Mouse (Mus musculus): ENCODE results near the gene Hmg20b. TPM values are rescaled to one million over a fixed set of nuclear protein-coding genes. Genes with fewer than 3 reads are reported as not detected.

Hmg20b gene
- polyA plus RNA-seq, 1 experiment from 2014 or later: 29.9 TPM

GRCm38 (mm10) chr10:81336558-81336957 is 13.7 kb downstream of the Hmg20b start:
- Histone ChIP-seq H3K4me2 (ENCODE audit: low read depth, low read length) (no peak overlapping the region), H3K27me3 (ENCODE audit: control insufficient read depth, insufficient read depth, low read length) (peaks cover 8% of the 10 kb centered on the region; the same call in 1 of the 2 replicates), H3K4me3 (ENCODE audit: low read depth, low read length) (no peak overlapping the region), H3K9me3 (ENCODE audit: control insufficient read depth, low read length) (no peaks in the 10 kb centered on the region), H3K36me3 (ENCODE audit: control insufficient read depth, insufficient read depth, low read length) (no peaks in the 10 kb centered on the region), H3K4me1 (ENCODE audit: control insufficient read depth, insufficient read depth, low read length) (no peaks in the 10 kb centered on the region), H3K27ac (ENCODE audit: low read depth, low read length) (no peak overlapping the region), H3K9ac (replicated peaks; ENCODE audit: low read depth, low read length) (no peak overlapping the region)
- WGBS: 99% methylated on average over 4 of the region's 4 CpGs
- no peak for ATAC-seq (ENCODE audit: low read depth)

- Histone ChIP-seq H3K27me3 (ENCODE audit: control insufficient read depth, insufficient read depth, low read length) (0 out of 2 replicates have a peak, but pooled peaks cover 4% of the 10 kb centered on the region), H3K27ac (ENCODE audit: low read depth, low read length) (no peak overlapping the region), H3K4me3 (ENCODE audit: low read depth, low read length) (no peak overlapping the region), H3K4me2 (ENCODE audit: low read depth, low read length) (no peak overlapping the region), H3K9ac (replicated peaks; ENCODE audit: low read depth, low read length) (no peak overlapping the region), H3K36me3 (ENCODE audit: control insufficient read depth, insufficient read depth, low read length) (no peaks in the 10 kb centered on the region), H3K4me1 (ENCODE audit: control insufficient read depth, insufficient read depth, low read length) (no peaks in the 10 kb centered on the region), H3K9me3 (ENCODE audit: control insufficient read depth, low read length) (no peaks in the 10 kb centered on the region)
- WGBS: 46% methylated on average over 15 of the region's 19 CpGs
- no peak for ATAC-seq (ENCODE audit: low read depth)
Measured at GRCm38 (mm10) chr10:81335393-81336340, 14.6 kb downstream of the Hmg20b start.

- Histone ChIP-seq H3K4me2 (ENCODE audit: low read depth, low read length) (no peak overlapping the region), H3K4me3 (ENCODE audit: low read depth, low read length) (no peak overlapping the region), H3K9ac (replicated peaks; ENCODE audit: low read depth, low read length) (no peak overlapping the region), H3K27ac (ENCODE audit: low read depth, low read length) (no peak overlapping the region), H3K4me1 (ENCODE audit: control insufficient read depth, insufficient read depth, low read length) (no peaks in the 10 kb centered on the region), H3K27me3 (ENCODE audit: control insufficient read depth, insufficient read depth, low read length) (0 out of 2 replicates have a peak, but pooled peaks cover 4% of the 10 kb centered on the region), H3K9me3 (ENCODE audit: control insufficient read depth, low read length) (no peaks in the 10 kb centered on the region), H3K36me3 (ENCODE audit: control insufficient read depth, insufficient read depth, low read length) (no peaks in the 10 kb centered on the region)
- ATAC-seq (ENCODE audit: low read depth): no peak
- 71% methylated on average over 11 of the region's 11 CpGs for WGBS
Measured at GRCm38 (mm10) chr10:81334324-81334723, 16.0 kb downstream of the Hmg20b start.

- no peak overlapping the region for H3K27ac ChIP-seq (ENCODE audit: low read depth, low read length)
- no peak overlapping the region for H3K4me3 ChIP-seq (ENCODE audit: low read depth, low read length)
- H3K4me2 ChIP-seq (ENCODE audit: low read depth, low read length): no peak overlapping the region
- ATAC-seq (ENCODE audit: low read depth): no peak
- 14% methylated on average over 29 of the region's 29 CpGs for WGBS
- H3K36me3 ChIP-seq (ENCODE audit: control insufficient read depth, insufficient read depth, low read length): no peaks in the 10 kb centered on the region
- H3K9me3 ChIP-seq (ENCODE audit: control insufficient read depth, low read length): no peaks in the 10 kb centered on the region
- H3K9ac ChIP-seq (replicated peaks; ENCODE audit: low read depth, low read length): no peak overlapping the region
- no peaks in the 10 kb centered on the region for H3K4me1 ChIP-seq (ENCODE audit: control insufficient read depth, insufficient read depth, low read length)
- 0 out of 2 replicates have a peak, but pooled peaks cover 4% of the 10 kb centered on the region for H3K27me3 ChIP-seq (ENCODE audit: control insufficient read depth, insufficient read depth, low read length)
Measured at GRCm38 (mm10) chr10:81332277-81332676, 18.0 kb downstream of the Hmg20b start.

- WGBS: 62% methylated on average over 4 of the region's 4 CpGs
- H3K9me3 ChIP-seq (ENCODE audit: control insufficient read depth, low read length): no peaks in the 10 kb centered on the region
- H3K27me3 ChIP-seq (ENCODE audit: control insufficient read depth, insufficient read depth, low read length): 0 out of 2 replicates have a peak, but pooled peaks cover 4% of the 10 kb centered on the region
- peaks cover 21% of the 10 kb centered on the region for H3K36me3 ChIP-seq (ENCODE audit: control insufficient read depth, insufficient read depth, low read length)
- ATAC-seq (ENCODE audit: low read depth): no peak
- H3K9ac ChIP-seq (replicated peaks; ENCODE audit: low read depth, low read length): no peak overlapping the region
- no peak overlapping the region for H3K4me2 ChIP-seq (ENCODE audit: low read depth, low read length)
- no peaks in the 10 kb centered on the region for H3K4me1 ChIP-seq (ENCODE audit: control insufficient read depth, insufficient read depth, low read length)
- no peak overlapping the region for H3K4me3 ChIP-seq (ENCODE audit: low read depth, low read length)
- no peak overlapping the region for H3K27ac ChIP-seq (ENCODE audit: low read depth, low read length)
Measured at GRCm38 (mm10) chr10:81330007-81330406, 20.3 kb downstream of the Hmg20b start.

GRCm38 (mm10) chr10:81329194-81329975 is 20.9 kb downstream of the Hmg20b start:
- Histone ChIP-seq H3K4me3 (ENCODE audit: low read depth, low read length) (no peak overlapping the region), H3K9ac (replicated peaks; ENCODE audit: low read depth, low read length) (no peak overlapping the region), H3K27ac (ENCODE audit: low read depth, low read length) (no peak overlapping the region), H3K4me2 (ENCODE audit: low read depth, low read length) (no peak overlapping the region), H3K4me1 (ENCODE audit: control insufficient read depth, insufficient read depth, low read length) (no peaks in the 10 kb centered on the region), H3K36me3 (ENCODE audit: control insufficient read depth, insufficient read depth, low read length) (peaks cover 27% of the 10 kb centered on the region), H3K9me3 (ENCODE audit: control insufficient read depth, low read length) (no peaks in the 10 kb centered on the region), H3K27me3 (ENCODE audit: control insufficient read depth, insufficient read depth, low read length) (0 out of 2 replicates have a peak, but pooled peaks cover 4% of the 10 kb centered on the region)
- WGBS: 73% methylated on average over 10 of the region's 10 CpGs
- ATAC-seq (ENCODE audit: low read depth): no peak

- Histone ChIP-seq H3K4me1 (ENCODE audit: control insufficient read depth, insufficient read depth, low read length) (no peaks in the 10 kb centered on the region), H3K4me2 (ENCODE audit: low read depth, low read length) (no peak within 1 kb of the TSS), H3K9ac (replicated peaks; ENCODE audit: low read depth, low read length) (no peak within 1 kb of the TSS), H3K4me3 (ENCODE audit: low read depth, low read length) (no peak within 1 kb of the TSS), H3K27ac (ENCODE audit: low read depth, low read length) (no peak within 1 kb of the TSS), H3K27me3 (ENCODE audit: control insufficient read depth, insufficient read depth, low read length) (0 out of 2 replicates have a peak, but pooled peaks cover 4% of the 10 kb centered on the region), H3K9me3 (ENCODE audit: control insufficient read depth, low read length) (no peaks in the 10 kb centered on the region), H3K36me3 (ENCODE audit: control insufficient read depth, insufficient read depth, low read length) (peaks cover 37% of the 10 kb centered on the region)
- no peak for ATAC-seq (ENCODE audit: low read depth)
- WGBS: 11% methylated on average over 10 of the region's 10 CpGs
Measured at GRCm38 (mm10) chr10:81328386-81328785, 21.9 kb downstream of the Hmg20b start, which contains the start of gene Tbxa2r. Gene Tbxa2r, plus strand, starts transcription at chr10:81328731.

- Histone ChIP-seq H3K36me3 (ENCODE audit: control insufficient read depth, insufficient read depth, low read length) (peaks cover 41% of the 10 kb centered on the region), H3K27ac (ENCODE audit: low read depth, low read length) (no peak overlapping the region)
Measured at GRCm38 (mm10) chr10:81327959-81328358, 22.3 kb downstream of the Hmg20b start.

More at GRCm38 (mm10) chr10:81327959-81328358, 22.3 kb downstream of the Hmg20b start:
- H3K4me2 ChIP-seq (ENCODE audit: low read depth, low read length): no peak overlapping the region
- H3K27me3 ChIP-seq (ENCODE audit: control insufficient read depth, insufficient read depth, low read length): 0 out of 2 replicates have a peak, but pooled peaks cover 4% of the 10 kb centered on the region
- H3K4me1 ChIP-seq (ENCODE audit: control insufficient read depth, insufficient read depth, low read length): no peaks in the 10 kb centered on the region
- ATAC-seq (ENCODE audit: low read depth): no peak
- 53% methylated on average over 2 of the region's 2 CpGs for WGBS
- H3K4me3 ChIP-seq (ENCODE audit: low read depth, low read length): no peak overlapping the region
- no peak overlapping the region for H3K9ac ChIP-seq (replicated peaks; ENCODE audit: low read depth, low read length)
- H3K9me3 ChIP-seq (ENCODE audit: control insufficient read depth, low read length): no peaks in the 10 kb centered on the region
